Mouse (Mus musculus) olfactory bulb, adult 2 months (tissue): ENCODE results near the gene Palld.

Experiments
- CTCF ChIP-seq: fragments of 200-500 bp; IDR thresholded peaks from 2 replicates; pipeline ENCODE4 v1.5.1; 2012; ENCODE audit warnings: low read depth, mild to moderate bottlenecking, low read length, moderate library complexity; ENCODE audit not compliant: insufficient read depth
- POLR2A ChIP-seq: fragments of 200-500 bp; IDR thresholded peaks from 2 replicates; pipeline ENCODE4 v1.6.1; 2012; ENCODE audit warnings: mild to moderate bottlenecking, low read depth, low read length, moderate library complexity; ENCODE audit not compliant: insufficient read depth

DNA sequence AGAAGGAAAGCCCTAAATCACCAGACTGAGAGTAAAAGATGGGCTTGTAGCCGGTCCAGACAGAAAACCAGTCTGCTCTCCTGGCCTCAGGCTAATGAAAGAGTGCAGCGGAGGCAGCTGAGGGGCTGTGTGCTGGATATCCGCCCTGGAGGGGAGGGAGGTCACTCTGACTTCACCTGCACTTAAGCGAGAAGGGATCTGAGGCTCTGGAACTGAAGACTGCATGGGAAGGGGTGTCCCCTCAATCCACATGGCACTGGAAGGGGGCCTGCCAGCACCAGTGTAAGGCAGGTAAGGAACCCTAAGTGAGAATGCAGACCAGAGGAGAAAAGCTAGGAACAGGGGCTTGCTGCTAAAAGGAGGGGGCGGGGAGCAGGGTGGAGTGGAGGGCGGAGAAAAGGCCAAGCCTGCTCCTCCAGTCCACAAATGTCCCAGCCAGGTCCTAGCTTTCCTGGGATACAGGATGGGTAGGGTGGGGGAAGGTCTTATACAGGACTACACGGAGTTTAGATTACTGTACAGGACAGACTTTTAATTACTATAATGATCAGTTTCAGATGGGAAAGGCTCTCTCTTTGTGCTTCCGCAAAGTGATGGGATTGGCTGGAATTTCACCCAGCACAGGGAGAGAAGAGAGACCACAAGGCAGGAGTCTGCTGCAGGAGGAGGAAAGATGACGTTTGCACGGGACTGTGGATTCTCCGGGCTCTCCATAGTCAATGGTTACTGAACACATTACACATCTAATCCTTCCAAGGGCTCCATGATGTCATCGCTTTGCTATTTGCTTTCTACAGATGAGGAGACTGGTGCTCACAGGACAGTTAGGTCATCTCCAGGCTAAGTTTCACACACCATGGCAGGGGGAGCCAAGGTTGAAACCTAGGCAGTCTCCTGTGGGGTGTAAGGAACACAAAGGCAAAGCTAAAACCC lies 278.7 kb downstream of the Palld start:
- TF ChIP-seq CTCF = no peak
- TF ChIP-seq POLR2A = no peak
